Mouse (Mus musculus) heart, adult 2 months (tissue): ENCODE data around the gene Emc10.

Experiments
- CTCF ChIP-seq: fragments of 200-600 bp; IDR thresholded peaks from 2 replicates; pipeline ENCODE4 v1.8.1; 2022; ENCODE audit warnings: antibody characterized with exemption, mild to moderate bottlenecking, moderate library complexity
- POLR2A ChIP-seq: fragments of 200-500 bp; IDR thresholded peaks from 2 replicates; pipeline ENCODE4 v1.6.1; 2011; ENCODE audit warnings: mild to moderate bottlenecking, low read depth, low read length, control low read depth; ENCODE audit not compliant: insufficient read depth

GRCm38 (mm10) chr7:44444886-44445527, 51.3 kb downstream of the Emc10 start:
- TF ChIP-seq CTCF, result no peak
- TF ChIP-seq POLR2A, result no peak
